Mouse (Mus musculus) cerebellum, adult 2 months (tissue): ENCODE data around the gene Kmt2e.

Experiments
- CTCF ChIP-seq: fragments of 200-500 bp; IDR thresholded peaks from 2 replicates; pipeline ENCODE4 v1.5.1; 2011; ENCODE audit warnings: low read depth, mild to moderate bottlenecking, control low read depth, low read length, moderate library complexity, borderline replicate concordance; ENCODE audit not compliant: insufficient read depth
- POLR2A ChIP-seq: fragments of 200-500 bp; IDR thresholded peaks from 2 replicates; pipeline ENCODE4 v1.6.1; 2011; ENCODE audit warnings: low read length, control low read depth, borderline replicate concordance; ENCODE audit not compliant: insufficient read depth

- TF ChIP-seq POLR2A (no peak), CTCF (no peak)
Measured at GRCm38 (mm10) chr5:23408106-23408505, 26.1 kb upstream of the Kmt2e start.
